Mouse (Mus musculus) right cerebral cortex, adult 18-20 months (tissue): ENCODE data around the gene Med13l.
A peak's percentile ranks its signal among the peaks of the same experiment; 100 is the strongest.

Experiments used
- DNase-seq: peaks from one replicate; pipeline ENCODE4 v3.0.0; 2022; ENCODE audit warnings: mixed read lengths

The Med13l gene

DNA sequence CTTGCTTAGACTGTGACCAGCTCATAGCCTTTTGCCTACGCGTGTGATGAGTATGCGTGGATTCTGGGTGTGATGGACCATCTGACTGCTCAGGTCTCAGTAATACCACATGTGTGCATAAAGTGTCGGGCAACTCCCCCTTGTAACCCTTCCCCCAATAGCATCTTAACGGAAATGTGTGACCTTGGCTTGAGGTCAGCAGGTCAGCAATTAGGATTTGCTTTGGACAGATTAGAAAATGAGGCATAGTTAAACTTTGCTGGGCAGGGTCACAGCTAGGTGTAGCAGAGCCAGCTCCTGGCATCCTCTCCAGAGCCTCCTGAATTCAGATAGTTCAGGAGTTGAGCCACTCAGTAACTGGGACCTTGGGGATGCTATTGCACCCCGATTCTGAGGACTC lies 1.6 kb upstream of the Med13l start:
- DNase-seq: no peak

DNA sequence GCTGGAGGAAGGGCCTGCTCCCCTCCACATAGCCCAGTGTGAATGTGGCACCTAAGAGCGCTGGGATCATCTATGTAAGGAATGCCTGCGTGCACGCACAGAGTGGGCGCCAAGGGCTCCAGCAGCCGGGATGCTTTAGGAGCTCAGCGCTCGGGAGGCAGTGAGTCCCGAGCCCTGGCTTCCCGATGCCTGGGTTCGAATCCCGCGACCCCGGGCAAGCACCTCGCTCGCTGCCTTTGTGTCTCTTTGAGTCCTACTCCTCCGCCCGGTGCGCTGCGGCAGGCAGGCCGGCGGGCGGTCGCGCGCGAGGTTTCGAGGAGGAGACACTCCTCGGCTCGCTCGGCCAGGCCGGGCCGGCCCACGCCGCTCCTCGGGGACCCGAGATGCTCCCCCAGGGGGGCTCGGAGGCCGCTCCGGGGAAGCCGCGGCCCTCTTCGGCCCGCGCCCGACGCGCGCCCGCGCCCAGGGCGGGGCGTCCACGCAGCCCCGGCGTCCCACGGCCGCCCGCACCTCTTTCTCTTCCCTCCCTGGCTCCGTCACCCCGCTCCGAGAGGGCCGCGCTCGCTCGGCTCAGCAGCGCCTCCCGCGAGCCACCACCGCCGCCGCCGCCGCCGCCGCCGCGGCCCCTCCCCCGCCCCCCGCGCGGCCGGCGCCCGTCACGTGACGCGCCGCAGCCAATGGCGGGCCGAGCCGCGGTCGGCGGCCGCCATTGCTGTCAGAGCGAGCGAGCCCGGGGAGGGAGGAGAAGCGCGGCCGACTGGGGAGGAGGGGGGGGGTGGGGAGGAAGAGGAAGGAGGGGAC lies 695 bp upstream of the Med13l start:
- peak; percentile 87 for DNase-seq

DNA sequence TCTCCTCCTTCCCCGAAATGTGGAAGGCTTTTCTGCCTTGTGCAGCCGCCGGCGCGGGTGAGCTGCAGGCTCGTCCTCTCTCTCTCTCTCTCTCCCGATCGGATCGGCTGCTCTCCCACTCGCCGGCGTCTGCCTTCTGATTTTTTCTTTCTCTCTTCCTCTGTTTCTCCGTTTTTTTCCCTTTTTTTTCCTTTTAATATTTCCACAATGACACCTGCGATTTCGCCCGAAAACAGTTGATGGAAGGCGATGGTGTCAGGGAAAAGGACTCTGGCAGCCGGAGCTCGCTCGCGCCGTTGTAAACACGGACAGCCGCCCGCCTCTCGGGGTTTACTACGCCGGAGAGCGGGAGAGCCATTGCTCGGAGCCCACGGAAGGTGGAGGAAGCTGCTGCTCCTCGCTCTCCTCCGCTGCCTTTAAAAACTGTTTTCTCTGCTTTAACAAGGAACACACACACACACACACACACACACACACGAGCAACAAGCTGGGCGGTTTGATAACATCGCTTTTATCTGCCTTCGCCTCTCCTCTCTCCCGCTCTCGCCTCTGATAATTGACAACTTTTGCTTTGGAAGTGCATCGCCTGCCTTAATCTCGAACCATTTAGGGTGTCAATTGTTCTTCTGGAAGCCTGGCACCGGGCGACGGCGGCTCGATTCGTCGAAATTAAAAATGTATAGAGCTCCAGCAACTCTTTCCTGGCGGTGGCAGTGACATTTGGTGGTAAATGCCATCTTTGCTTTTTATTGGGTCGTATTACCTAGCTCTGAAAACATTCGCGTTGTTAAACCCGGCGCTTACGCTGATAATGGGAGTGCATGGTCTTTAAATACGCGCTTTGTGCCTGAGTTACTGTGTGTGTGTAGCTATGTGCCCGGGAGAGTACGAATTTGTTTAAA lies 858 bp downstream of the Med13l start:
- DNase-seq: peak; percentile 41

DNA sequence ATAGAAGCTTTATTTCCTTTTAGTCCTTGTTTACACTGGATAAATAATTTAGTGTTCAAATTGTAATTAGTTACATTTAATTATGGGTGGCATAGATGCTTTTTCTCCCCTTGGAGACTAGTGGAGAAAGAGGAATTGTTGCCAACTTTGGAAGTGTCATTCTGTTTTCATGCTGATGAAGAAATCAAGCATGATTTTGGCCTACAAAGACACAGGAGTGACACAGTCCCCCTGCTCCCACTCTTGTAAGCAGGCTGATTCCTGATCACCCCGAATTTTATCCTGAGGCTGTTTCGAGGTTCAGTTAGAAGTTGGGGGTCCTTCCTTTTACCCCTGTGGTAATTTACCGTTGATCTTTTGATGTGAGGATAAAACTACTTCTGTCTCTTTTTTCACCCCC lies 1.7 kb downstream of the Med13l start:
- no peak for DNase-seq

DNA sequence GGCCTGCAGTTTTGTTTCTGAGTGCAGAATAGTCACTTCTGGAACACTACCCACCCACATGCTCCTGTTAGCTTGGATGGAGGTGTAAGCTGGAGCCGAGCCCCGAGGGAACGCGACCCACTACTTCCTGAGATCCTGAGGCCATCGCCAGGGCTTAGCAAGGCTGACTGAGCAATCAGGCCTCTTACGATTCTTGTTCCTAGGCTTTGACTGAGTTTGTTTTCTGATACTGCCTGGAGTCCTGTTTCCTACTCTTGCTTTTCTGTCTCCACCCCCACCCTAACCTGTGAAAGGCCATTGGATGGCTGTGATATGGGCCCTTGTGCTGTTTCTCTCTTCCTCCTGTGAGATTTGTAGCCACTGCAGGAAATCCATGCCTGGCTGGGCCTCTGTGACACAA lies 3.1 kb downstream of the Med13l start:
- peak; percentile 63 for DNase-seq

DNA sequence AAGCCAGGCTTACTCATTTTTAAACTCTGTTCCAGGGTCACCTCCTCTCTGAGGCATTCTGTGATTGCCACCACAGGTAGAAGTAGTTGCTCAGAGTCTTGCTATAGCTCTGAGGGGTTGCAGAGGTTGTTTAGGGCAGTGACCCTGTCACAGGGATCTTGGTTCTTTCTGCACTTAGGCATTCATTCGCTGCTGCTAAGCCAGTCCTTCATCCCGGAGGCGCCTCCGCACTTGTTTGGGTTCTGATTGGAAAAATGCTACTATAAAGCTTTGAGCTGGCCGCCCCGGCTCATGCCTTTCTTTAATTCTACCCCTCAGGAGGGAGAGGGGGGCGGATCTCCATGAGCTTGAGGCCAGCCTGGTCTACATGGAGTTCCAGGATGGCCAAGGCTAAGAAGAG lies 6.9 kb downstream of the Med13l start:
- DNase-seq: no peak

DNA sequence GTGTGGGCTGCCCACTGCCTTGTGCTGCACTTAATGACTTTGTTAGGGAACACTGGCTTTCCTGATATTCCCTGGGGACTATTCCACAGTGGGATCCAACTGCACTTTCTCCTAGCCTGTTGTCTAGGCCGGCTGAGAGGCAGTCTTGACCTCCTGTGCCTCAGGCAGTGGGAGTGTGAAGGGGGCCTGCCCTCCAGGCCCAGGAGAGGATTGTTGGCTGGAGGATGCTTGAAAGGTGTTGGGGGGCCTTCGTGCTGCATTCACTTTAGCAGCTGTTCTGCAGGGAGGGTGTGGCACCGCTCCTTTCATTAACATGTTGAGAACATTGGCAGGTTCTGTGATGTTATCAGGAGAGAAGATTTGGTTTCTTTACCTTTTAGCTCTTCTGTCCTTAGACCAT lies 8.5 kb downstream of the Med13l start:
- DNase-seq: no peak

DNA sequence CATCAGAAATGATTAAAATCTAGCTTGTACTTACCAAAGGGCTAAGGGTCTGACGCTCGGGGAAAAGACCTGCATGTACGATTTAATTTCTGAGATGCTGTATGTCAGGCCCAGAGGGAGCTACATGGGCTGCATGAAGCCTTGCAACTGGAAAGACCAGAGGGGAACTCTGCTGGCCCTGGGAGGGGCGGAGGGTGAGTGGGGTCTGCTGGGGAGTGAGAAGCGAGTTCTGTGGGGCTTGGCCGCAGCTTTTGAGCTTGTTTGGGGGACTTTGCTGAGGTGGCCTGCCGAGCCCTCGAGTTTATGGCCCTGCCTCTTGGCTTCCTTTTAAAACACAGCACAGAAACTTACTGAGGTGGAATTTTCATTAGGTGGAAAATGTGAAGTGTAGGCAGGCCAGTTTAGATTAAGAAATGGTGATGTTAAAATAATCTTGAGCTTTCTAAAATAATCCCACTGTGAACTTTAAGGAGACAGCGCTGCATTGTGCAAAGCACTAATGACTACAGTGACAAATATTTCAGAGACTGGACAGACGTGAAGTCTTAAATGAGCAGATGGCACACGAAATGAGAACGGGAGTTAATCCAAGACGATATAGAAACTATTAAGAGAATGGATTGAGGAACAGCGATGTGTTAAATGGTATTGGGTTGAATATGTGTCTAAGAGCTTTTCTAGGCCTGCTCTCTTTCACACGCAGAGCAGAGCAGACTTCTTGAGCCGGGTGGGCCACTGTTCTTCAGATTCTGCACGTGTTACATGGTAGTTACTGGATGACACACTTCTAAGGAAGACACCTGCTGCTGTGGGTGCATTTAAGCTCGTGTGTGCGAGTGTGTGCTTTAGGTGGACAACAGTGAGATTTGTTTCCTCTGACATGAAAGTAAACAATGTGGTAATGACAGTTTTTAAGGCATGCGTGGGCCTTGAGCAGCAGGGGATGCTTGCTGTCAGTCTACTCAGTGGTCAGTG lies 9.4 kb downstream of the Med13l start:
- DNase-seq: no peak

DNA sequence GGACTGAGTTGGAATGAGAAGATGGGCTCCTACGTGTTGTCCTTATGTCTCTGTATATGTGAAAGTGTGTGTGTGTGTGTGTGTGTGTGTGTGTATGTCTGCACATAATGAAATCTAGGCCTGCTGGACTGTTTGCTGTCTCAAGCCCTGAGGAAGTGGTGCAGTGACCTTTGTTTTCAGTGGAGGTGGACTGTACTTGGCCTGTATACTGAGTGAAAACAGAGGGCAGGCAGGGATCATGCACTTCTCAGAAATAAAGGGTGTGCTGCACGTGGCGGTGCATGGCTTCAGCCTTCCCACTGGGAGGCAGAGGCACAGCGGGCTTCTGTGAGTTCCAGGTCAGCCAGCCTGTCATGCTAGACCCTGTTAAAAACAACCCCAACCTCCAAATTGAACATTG lies 11.0 kb downstream of the Med13l start:
- DNase-seq: no peak

DNA sequence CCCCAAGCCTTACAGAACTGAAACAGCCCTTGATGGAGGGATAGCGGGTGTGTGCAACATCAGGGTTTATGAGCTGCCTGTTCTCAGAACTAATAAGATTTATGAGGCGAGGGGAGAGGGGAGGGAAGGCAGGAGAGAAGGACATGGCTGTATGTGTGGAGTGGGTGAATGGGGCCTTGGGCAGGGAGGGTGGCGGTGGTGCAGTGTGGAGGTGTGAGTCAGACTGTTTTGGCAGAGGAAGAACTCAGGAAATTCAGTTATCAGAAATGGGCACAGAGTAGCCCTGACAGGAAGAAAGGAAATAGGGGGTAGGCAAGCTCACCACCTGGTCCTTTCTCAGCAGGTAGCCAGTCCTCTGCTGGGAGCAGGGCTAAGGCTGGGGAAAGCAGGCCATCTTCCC lies 13.8 kb downstream of the Med13l start:
- no peak for DNase-seq

DNA sequence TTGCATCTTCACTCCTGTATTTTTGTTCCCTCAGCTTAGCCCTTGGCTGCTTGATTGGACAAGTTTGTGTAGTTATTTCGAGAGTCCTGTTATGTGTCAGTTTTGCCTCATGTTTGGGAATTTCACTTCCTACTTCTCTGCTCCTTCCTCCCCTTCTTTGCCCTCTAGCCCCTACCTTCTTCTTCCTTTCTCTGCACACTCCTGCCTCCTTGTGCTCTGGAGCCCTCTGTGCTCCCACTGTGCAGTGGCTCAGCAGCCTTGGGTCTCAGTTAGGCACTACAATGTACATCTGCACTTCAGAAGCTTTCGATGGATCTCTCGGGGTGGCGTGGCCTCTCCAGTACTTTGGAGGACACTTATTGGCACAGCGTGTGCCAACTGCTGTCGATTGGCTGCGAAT lies 14.5 kb downstream of the Med13l start:
- no peak for DNase-seq

DNA sequence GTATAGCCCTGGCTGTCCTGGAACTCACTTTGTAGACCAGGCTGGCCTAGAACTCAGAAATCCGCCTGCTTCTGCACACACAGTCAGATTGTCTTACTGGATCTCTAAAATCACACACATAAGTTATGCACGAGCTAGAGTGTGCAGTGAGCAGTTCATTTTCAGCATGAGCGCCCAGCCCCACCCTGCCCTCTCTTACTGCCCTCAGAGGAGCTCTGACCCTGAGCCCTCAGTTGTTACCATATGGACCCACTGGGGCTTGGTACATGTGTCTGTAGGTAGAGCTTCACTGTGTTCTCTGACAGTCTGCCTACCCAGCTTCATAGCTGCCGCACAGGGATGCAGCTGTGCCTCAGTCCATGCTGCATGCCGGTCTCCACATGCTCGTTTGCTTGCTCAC lies 15.4 kb downstream of the Med13l start:
- DNase-seq: no peak

DNA sequence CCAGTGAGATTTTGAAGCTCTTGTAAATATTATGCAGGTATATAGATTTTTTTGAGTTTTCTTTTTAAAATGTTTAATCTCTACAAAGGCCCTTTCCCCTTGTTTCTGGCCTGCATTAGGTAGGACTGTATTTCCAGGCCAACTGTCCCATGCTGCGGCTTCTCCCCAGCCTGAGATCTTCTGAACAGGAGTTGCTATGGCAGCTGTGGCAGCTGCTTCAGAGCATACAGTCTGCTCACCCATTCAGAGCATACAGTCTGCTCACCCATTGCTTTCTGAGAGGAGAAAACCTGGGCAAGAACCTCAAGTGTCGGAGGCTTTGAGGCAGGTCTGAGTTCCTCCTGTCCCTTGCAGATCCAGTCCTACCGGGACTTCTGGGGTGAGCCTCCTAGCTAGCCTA lies 16.3 kb downstream of the Med13l start:
- no peak for DNase-seq

DNA sequence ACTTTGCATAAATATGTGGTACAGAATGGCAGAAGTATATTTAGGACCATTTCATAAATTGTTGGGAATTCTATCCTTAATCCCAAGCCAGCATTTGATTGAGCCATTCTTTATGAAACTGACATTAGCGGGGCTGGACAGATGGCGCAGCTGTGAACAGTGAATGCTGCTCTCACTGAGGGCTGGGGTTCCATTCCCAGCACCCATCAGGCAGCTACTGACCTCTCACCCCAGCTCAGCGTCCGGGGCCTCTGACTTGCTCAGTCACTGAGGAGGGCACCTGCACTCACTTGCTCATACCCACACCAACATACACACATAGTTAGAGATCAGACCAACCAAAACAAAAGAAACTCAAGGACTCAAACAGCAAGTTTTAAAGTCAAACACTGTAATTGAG lies 24.9 kb downstream of the Med13l start:
- DNase-seq: no peak

DNA sequence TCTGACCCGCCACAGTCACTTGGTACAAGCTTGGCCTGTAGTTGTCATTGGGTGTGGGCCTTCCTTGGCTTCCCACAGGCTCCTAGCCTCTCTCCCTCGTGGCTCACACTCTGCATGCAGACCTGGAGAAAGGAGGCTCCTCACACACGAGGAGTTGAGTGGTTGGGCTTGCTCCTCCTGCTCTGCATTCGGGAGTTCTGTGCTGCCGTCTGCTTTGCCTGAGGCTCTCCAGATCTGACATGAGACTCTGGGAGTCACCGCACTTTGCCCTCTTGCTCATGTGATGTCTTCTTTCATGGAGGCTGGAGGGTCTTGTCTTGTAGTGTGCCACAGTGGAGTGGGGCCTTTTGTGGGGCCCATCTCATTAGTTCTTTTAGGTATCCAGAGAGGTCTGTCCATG lies 26.1 kb downstream of the Med13l start:
- no peak for DNase-seq

DNA sequence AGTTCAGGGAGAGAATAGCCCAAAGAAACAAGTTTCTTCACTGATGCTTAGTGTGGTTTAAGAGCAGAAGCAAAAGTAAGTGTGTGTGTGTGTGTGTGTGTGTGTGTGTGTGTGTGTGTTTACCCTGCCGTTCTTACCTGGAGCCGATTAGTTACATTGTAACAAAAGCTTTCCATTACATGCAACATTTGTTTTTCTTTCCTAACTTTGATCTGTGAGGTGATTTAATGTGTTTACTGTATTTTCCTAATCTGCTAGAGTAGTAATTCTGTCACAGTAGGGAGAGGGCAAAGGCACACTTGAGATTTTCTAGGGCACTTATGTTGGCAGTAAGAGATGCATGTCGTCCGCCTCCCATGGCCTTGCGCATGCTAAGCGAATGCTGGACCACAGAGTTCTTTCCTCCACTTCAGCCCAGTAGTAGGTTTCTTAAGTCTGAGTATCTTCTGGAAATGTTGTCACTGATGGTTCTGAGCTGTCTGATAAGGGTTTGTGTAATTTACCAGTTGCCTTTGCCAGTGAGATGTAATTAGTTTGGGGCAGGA lies 28.0 kb downstream of the Med13l start:
- no peak for DNase-seq

DNA sequence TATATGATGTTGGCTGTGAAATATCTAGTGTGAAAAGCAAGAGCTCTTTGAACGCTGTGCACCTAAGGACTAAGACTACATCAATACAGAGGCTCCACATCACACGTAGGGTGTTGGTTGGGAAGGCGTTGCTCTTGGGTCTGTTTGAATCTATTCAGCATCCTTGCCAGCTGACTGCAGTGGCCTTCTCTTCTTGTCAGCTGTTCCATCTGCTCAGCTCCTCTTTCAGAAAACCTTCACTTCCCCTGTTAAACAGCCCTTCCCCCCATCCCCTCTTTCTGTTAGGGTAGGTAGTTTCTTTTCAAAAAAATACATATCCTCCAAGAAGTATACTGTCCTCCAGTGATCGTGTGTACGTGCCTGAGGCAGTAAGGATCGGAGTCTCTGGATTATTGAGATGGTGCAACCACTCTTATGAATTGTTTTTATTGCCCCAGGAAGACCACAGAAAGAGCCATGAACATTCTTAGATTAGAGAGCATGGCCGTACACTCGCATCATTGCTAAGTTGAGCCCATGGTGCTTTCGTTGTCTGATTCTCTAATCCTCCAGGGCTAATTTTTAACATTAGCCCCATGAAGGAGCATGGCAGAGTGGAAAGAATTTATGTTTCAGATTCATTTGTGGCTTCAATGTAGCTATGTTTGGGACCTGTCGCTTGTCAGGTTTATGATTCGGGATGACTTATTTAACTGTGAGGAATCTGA lies 28.9 kb downstream of the Med13l start:
- no peak for DNase-seq

DNA sequence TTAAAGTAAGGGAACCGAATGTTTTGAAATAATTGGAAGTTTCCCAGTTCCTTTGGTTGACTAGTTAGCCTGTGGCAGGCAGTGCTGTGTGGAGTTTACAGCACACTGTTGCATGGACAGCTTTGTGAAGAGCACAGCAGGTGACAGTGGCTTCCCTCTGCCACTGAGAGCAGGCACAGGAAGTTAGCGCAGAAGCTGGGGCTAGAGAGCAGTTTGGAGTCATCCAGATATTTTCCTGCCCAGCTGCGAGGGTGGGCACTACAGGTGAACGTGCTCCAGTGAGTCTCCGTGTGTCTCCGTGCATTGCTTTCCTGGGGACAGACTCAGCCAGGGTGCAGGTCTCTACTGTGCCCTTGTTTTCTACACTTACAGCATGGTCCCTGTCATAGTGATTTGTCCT lies 30.4 kb downstream of the Med13l start:
- DNase-seq: no peak

DNA sequence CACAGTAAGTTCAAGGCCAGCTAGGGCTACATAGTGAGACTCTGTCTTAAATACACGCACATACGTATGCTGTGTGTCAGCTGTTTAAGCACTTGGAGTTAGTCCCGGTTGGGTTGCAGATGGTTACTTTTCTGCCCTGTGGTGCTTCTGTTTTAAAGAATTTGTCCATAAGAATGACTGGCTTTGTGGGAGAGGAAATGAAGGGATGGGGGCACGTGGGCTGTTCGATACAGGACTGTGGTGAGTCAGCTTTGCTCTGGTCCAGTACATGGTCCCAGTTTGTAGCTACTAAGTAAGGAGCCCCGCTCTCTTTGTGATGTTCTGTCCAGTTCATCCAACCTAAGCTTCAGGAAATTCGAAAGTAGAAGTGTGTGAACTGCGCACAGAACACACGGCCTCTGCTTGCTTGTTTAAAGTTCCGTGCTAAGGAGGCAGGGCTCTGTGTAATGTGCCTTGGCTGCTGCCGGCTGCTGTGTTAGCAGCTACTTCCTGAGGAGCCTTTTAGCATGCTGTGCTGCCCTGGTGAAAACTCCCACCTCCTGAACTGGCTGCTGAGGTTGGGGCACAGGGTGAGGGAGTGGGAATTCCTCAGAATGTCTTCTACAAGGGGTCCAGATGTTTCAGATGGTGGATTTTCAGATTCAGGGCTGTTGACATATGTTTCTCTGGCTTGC lies 31.5 kb downstream of the Med13l start:
- DNase-seq: no peak

DNA sequence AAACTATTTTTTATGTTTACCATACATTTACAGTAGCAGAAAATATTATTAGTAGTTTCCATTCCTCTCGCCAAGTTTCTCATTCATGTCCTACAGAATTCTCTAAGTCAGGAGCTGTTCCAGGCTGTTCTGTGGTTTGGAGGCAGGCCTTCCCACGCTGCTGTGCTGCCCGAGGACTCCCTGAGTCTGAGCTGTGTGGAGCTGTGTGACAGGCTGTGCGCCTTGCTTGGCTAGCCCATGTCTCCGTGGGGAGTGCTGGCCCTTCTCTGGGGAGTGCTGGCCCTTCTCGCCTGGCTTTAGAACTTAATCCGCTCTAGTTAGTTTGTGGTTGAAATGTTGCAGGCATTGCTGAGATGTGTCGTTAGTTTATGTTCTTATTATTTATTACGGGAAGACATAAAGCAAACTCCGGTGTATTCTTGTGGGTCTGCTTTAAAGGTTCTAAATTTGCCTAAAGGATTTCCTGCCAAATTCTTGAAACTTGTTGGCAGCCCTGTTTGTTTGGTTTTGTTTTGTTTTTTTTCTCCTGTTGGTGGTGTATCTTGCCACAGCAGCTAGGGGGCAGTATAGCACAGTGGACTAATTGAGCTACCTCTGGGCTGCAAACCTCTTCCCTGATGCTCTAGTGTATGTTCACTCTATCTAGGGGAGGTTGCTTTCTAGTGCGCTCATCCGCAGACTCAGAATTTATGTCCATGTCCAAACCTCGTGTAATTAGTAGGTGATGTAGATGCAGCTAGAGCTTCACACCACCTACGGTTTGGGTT lies 34.2 kb downstream of the Med13l start:
- DNase-seq: peak; percentile 65

DNA sequence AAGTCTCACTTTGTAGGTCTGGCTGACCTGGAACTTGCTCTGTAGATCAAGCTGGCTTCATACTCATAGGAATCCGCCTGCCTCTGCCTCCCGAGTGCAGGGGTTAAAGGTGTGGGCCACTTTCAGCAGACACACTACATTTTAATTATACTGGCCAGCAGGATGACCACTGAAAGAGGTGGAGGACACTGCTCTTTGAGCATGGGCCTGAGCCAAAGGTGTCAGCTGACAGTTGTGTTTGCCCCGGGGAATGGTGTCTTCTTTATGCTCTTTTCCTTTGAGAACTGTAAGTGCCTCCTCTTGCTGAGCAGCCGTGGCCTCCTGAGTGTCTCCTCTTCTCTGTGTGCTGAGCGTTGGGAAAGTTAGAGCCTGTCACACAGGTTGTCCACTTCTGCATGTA lies 35.4 kb downstream of the Med13l start:
- DNase-seq: no peak
